Mouse (Mus musculus): ENCODE data around the gene Eid3.

Eid3 gene

GRCm38 (mm10) chr10:82860181-82860928, 6.1 kb upstream of the Eid3 start:
- in situ Hi-C loops (cut with MboI, MseI) = loop anchor here (5.0 kb wide), 1 partner anchor 98 kb away; the partner anchor contains the start of gene Nfyb

- in situ Hi-C loops (cut with MboI, MseI) = loop anchor here (5.0 kb wide), 1 partner anchor 99 kb away; the partner anchor contains the start of gene Nfyb
Observed at GRCm38 (mm10) chr10:82860929-82861315, 5.5 kb upstream of the Eid3 start.

- in situ Hi-C loops (cut with MboI, MseI) = loop anchor here (5.0 kb wide), 1 partner anchor 101 kb away; the partner anchor contains the start of gene Nfyb
Observed at GRCm38 (mm10) chr10:82863106-82863680, 3.2 kb upstream of the Eid3 start.

GRCm38 (mm10) chr10:82863827-82864226, 2.6 kb upstream of the Eid3 start:
- in situ Hi-C loops (cut with MboI, MseI) = loop anchor here (5.0 kb wide), 1 partner anchor 102 kb away; the partner anchor contains the start of gene Nfyb

- in situ Hi-C loops (cut with MboI, MseI) = no loop called here
Observed at GRCm38 (mm10) chr10:82866832-82867231, 406 bp downstream of the Eid3 start.

GRCm38 (mm10) chr10:82868418-82869086, 2.1 kb downstream of the Eid3 start:
- in situ Hi-C loops (cut with MboI, MseI) = no loop called here

GRCm38 (mm10) chr10:82875446-82875845, 9.0 kb downstream of the Eid3 start:
- in situ Hi-C loops (cut with MboI, MseI) = no loop called here

- in situ Hi-C loops (cut with MboI, MseI) = no loop called here
Observed at GRCm38 (mm10) chr10:82876076-82876796, 9.8 kb downstream of the Eid3 start.

GRCm38 (mm10) chr10:82887354-82887753, 20.9 kb downstream of the Eid3 start:
- in situ Hi-C loops (cut with MboI, MseI) = no loop called here

GRCm38 (mm10) chr10:82888576-82888975, 22.1 kb downstream of the Eid3 start:
- in situ Hi-C loops (cut with MboI, MseI) = no loop called here

- in situ Hi-C loops (cut with MboI, MseI) = no loop called here
Observed at GRCm38 (mm10) chr10:82889447-82889973, 23.1 kb downstream of the Eid3 start.

- in situ Hi-C loops (cut with MboI, MseI) = no loop called here
Observed at GRCm38 (mm10) chr10:82890936-82891335, 24.5 kb downstream of the Eid3 start.

GRCm38 (mm10) chr10:82891427-82891826, 25.0 kb downstream of the Eid3 start:
- in situ Hi-C loops (cut with MboI, MseI) = no loop called here

- in situ Hi-C loops (cut with MboI, MseI) = no loop called here
Observed at GRCm38 (mm10) chr10:82892442-82893055, 26.1 kb downstream of the Eid3 start.

- in situ Hi-C loops (cut with MboI, MseI) = no loop called here
Observed at GRCm38 (mm10) chr10:82893872-82894650, 27.6 kb downstream of the Eid3 start.

GRCm38 (mm10) chr10:82897936-82898335, 31.5 kb downstream of the Eid3 start:
- in situ Hi-C loops (cut with MboI, MseI) = no loop called here

GRCm38 (mm10) chr10:82898893-82899292, 32.5 kb downstream of the Eid3 start:
- in situ Hi-C loops (cut with MboI, MseI) = no loop called here

- in situ Hi-C loops (cut with MboI, MseI) = loop anchor here (5.0 to 10.0 kb wide), 2 partner anchors 93 to 635 kb away; partner anchors contain the start of gene Aldh1l2
Observed at GRCm38 (mm10) chr10:82899810-82900421, 33.5 kb downstream of the Eid3 start.

- in situ Hi-C loops (cut with MboI, MseI) = loop anchor here (5.0 to 10.0 kb wide), 2 partner anchors 93 to 634 kb away; partner anchors contain the start of gene Aldh1l2
Observed at GRCm38 (mm10) chr10:82900546-82900945, 34.1 kb downstream of the Eid3 start.

GRCm38 (mm10) chr10:82901436-82901835, 35.0 kb downstream of the Eid3 start:
- in situ Hi-C loops (cut with MboI, MseI) = loop anchor here (5.0 to 10.0 kb wide), 2 partner anchors 94 to 633 kb away; partner anchors contain the start of gene Aldh1l2
